Mouse (Mus musculus) hindbrain, embryonic 11.5 days (tissue): ENCODE measurements around the gene Cd40lg. TPM values are rescaled to one million over a fixed set of nuclear protein-coding genes. Genes with fewer than 3 reads are reported as not detected.

Experiments used
- ATAC-seq: fragments of 200-750 bp; cut with Nextera tagmentation; 2 replicates; pipeline ENCODE4 v1.8.0; 2017; ENCODE audit warnings: mild to moderate bottlenecking, moderate TSS enrichment, moderate library complexity; ENCODE audit not compliant: low FRiP score
- DNase-seq: peaks from one replicate; pipeline ENCODE4 v3.0.0-alpha.2; 2015; ENCODE audit warnings: low spot score
- H3K27ac ChIP-seq: fragments of 300-500 bp; sonication (generic); 2 replicates; pipeline ENCODE4 v1.5.1; 2014; ENCODE audit warnings: mild to moderate bottlenecking, low read depth, low read length
- H3K27me3 ChIP-seq: fragments of 300-500 bp; sonication (generic); 2 replicates; pipeline ENCODE4 v1.6.1; 2014; ENCODE audit warnings: mild to moderate bottlenecking, low read length, moderate library complexity, mixed read lengths; ENCODE audit not compliant: control insufficient read depth, insufficient read depth
- H3K36me3 ChIP-seq: fragments of 300-500 bp; sonication (generic); 2 replicates; pipeline ENCODE4 v1.6.1; 2014; ENCODE audit warnings: mild to moderate bottlenecking, low read length, moderate library complexity, mixed read lengths; ENCODE audit not compliant: control insufficient read depth, insufficient read depth
- H3K4me1 ChIP-seq: fragments of 300-500 bp; sonication (generic); replicated peaks from 2 replicates; pipeline ENCODE4 v1.6.1; 2014; ENCODE audit warnings: low read length, mixed read lengths; ENCODE audit not compliant: control insufficient read depth, insufficient read depth
- H3K4me2 ChIP-seq: fragments of 300-500 bp; sonication (generic); replicated peaks from 2 replicates; pipeline ENCODE4 v1.6.1; 2014; ENCODE audit warnings: mild to moderate bottlenecking, low read depth, low read length
- H3K4me3 ChIP-seq: fragments of 300-500 bp; sonication (generic); 2 replicates; pipeline ENCODE4 v1.5.1; 2014; ENCODE audit warnings: low read depth, low read length
- H3K9ac ChIP-seq: fragments of 300-500 bp; sonication (generic); 2 replicates; pipeline ENCODE4 v1.6.1; 2014; ENCODE audit warnings: low read depth, low read length
- H3K9me3 ChIP-seq: fragments of 300-500 bp; sonication (generic); 2 replicates; pipeline ENCODE4 v1.6.1; 2016; ENCODE audit warnings: low read length; ENCODE audit not compliant: control insufficient read depth
- WGBS: fragments of 180-500 bp; shearing (Covaris S2); extraction: QIAGEN DNeasy Blood & Tissue Kit; methylation state at CpG from one replicate; pipeline ENCODE4 v1.1.7; 2014; 5-methylcytosine and 5-hydroxymethylcytosine counted together
- polyA plus RNA-seq: library from polyadenylated mRNA; unstranded; fragments of >200 nt; fragmentation: Nextera tagmentation; extraction: Ambion mirVana; gene quantifications from 2 replicates; pipeline ENCODE4 v1.2.1, GENCODE M21; 2014

Gene Cd40lg
- not detected in 2 replicates for polyA plus RNA-seq

DNA sequence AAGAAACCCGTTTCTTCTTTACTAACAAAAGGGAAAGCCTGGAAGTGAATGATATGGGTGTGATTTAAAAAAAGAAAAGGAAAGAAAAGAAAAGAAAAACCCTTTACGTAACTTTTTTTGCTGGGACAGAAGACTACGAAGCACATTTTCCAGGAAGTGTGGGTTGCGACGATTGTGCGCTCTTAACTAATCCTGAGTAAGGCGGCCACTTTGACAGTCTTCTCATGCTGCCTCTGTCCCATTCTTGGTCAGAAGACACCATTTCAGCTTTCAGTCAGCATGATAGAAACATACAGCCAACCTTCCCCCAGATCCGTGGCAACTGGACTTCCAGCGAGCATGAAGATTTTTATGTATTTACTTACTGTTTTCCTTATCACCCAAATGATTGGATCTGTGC lies at the start of gene Cd40lg:
Gene Cd40lg (plus strand): TSS at position 268 of the 400 bp plus-strand sequence.
- DNase-seq (no peak), ATAC-seq (no peak)
- H3K27me3 ChIP-seq, result no peaks in the 10 kb centered on the region
- no peak within 1 kb of the TSS for H3K9ac ChIP-seq
- no peaks in the 10 kb centered on the region for H3K36me3 ChIP-seq
- no peaks in the 10 kb centered on the region for H3K9me3 ChIP-seq
- no peak within 1 kb of the TSS for H3K27ac ChIP-seq
- no peak within 1 kb of the TSS for H3K4me2 ChIP-seq
- H3K4me1 ChIP-seq, result no peaks in the 10 kb centered on the region
- WGBS, result 92% methylated on average over 9 of the region's 9 CpGs
- no peak within 1 kb of the TSS for H3K4me3 ChIP-seq

DNA sequence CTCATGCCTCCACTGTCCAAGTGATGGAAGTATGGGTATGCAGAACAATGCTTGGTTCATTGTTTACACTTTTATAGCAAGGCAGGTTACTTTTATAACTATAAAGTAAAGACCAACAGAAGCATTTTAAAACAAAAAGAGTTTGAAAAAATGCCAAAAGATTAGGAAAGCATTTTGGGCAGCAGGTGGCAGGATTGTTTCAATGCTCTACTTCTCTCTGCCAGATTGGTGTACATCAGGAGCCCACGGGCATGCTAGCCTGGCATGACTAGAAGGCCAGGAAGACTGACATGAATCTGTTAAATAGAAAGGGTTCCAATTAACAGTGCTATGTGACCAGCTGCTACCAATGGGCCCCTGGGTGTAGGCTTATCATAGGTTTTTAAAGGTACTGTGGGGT lies 45.4 kb upstream of the Cd40lg start:
- no peak overlapping the region for H3K4me3 ChIP-seq
- H3K4me2 ChIP-seq, result no peak overlapping the region
- ATAC-seq (no peak), DNase-seq (no peak)
- H3K36me3 ChIP-seq, result no peaks in the 10 kb centered on the region
- no peaks in the 10 kb centered on the region for H3K9me3 ChIP-seq
- WGBS, result 94% methylated on average over 1 of the region's 1 CpGs
- no peak overlapping the region for H3K9ac ChIP-seq
- H3K27me3 ChIP-seq, result no peaks in the 10 kb centered on the region
- H3K4me1 ChIP-seq, result no peaks in the 10 kb centered on the region
- H3K27ac ChIP-seq, result no peak overlapping the region

DNA sequence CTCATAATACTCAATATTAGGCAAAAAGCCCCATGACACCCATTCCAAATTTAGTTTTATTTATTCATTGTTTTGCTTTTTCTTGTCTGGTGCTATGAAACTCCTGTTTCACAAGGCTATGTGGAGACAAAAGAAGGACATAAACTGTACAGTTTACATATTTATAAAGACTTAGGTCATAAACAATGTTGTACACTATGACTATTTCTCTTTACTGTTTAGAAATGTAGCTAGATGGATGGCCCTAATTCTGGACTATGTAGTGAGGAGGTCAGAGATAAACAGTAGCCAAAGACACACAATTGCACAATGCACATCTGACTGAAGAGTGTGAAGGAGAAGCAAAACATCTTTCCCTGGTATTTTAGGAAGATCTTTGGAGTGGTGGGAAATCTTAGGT lies 40.7 kb upstream of the Cd40lg start:
- H3K4me3 ChIP-seq, result no peak overlapping the region
- no peak for ATAC-seq
- H3K27ac ChIP-seq, result no peak overlapping the region

DNA sequence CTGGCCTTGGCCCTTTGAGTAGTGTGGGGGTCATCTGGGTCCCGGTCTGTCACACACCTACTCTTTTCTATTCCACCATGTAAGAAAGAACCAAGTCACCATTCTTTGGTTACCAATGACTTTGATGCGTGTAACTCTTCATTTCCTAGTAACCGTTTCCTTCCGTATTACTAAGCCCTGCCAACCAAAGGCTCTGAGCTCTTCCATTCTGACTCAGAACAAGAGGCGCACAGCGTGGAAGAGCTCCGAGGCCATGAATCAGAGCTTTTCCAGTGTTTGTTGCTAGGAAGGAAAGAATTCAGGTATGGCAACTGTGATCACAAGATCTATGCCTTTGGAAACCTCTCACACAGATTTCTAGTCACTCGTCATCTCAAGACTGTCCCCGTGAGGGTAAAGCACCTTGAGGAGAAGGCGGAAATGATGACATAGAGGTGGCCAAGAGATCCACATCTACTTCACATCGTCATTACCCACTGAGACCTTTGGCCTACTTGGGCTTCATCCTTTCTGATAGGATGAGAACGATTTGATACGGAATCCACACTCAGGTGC lies 34.6 kb upstream of the Cd40lg start:
- 90% methylated on average over 13 of the region's 13 CpGs for WGBS

More for the DNA sequence above, 40.7 kb upstream of the Cd40lg start:
- no peaks in the 10 kb centered on the region for H3K9me3 ChIP-seq
- H3K4me1 ChIP-seq, result no peaks in the 10 kb centered on the region
- H3K4me2 ChIP-seq, result no peak overlapping the region
- H3K36me3 ChIP-seq, result no peaks in the 10 kb centered on the region
- DNase-seq, result no peak
- no peak overlapping the region for H3K9ac ChIP-seq
- H3K27me3 ChIP-seq, result no peaks in the 10 kb centered on the region

DNA sequence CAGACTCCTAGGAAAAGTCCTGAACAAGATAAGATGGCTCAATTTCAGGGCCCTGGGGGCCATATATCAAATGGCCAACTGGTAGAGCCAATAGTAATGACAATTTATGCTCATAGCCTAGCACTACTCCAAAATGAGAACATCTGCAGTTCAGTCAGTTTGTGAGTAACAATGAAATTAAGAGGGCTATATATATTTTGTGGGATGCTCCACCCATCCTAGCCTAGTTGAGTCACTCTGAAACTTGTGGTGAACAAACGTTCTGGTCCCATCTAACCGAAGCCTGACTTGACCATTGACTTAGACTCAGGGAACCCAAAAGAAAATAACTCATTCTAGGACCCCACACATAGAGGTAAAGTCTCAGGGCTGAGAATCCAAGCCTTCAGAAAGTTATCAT lies 29.5 kb upstream of the Cd40lg start:
- H3K4me1 ChIP-seq, result no peaks in the 10 kb centered on the region
- no peaks in the 10 kb centered on the region for H3K36me3 ChIP-seq
- no peak overlapping the region for H3K9ac ChIP-seq
- no peak overlapping the region for H3K4me2 ChIP-seq
- no peak overlapping the region for H3K27ac ChIP-seq
- DNase-seq, result no peak
- no peaks in the 10 kb centered on the region for H3K9me3 ChIP-seq
- no peak overlapping the region for H3K4me3 ChIP-seq
- WGBS, result 90% methylated on average over 2 of the region's 2 CpGs
- H3K27me3 ChIP-seq, result no peaks in the 10 kb centered on the region
- ATAC-seq, result no peak

More for the DNA sequence above, 34.6 kb upstream of the Cd40lg start:
- Histone ChIP-seq H3K4me1 (no peaks in the 10 kb centered on the region), H3K36me3 (no peaks in the 10 kb centered on the region), H3K27ac (no peak overlapping the region), H3K4me2 (no peak overlapping the region), H3K27me3 (no peaks in the 10 kb centered on the region), H3K9me3 (no peaks in the 10 kb centered on the region), H3K4me3 (no peak overlapping the region), H3K9ac (no peak overlapping the region)
- DNase-seq (no peak), ATAC-seq (no peak)

DNA sequence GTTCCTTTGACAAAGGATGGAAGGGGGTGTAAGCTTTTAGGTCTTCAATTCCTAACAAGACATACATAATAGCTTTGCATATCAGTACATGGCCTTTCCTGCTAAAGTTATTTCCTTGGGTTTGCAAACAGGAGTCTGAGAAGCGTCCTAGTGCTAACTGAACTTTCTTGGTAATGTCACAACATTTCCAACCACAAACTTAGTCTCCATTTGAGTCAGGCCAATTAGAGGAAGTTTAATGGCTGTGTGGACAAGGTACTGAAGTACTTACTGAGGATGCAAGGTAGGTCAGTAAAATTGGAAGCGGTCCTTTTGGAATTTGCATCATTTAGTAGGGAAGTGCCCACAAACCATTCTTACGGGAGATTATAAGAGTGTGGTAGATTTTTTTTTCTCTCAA lies 28.6 kb upstream of the Cd40lg start:
- H3K9ac ChIP-seq, result no peak overlapping the region
- no peaks in the 10 kb centered on the region for H3K4me1 ChIP-seq
- no peak for DNase-seq
- WGBS, result 91% methylated on average over 3 of the region's 3 CpGs
- no peak for ATAC-seq
- no peak overlapping the region for H3K4me3 ChIP-seq
- H3K9me3 ChIP-seq, result no peaks in the 10 kb centered on the region
- no peaks in the 10 kb centered on the region for H3K36me3 ChIP-seq
- H3K27ac ChIP-seq, result no peak overlapping the region
- H3K27me3 ChIP-seq, result no peaks in the 10 kb centered on the region
- H3K4me2 ChIP-seq, result no peak overlapping the region

DNA sequence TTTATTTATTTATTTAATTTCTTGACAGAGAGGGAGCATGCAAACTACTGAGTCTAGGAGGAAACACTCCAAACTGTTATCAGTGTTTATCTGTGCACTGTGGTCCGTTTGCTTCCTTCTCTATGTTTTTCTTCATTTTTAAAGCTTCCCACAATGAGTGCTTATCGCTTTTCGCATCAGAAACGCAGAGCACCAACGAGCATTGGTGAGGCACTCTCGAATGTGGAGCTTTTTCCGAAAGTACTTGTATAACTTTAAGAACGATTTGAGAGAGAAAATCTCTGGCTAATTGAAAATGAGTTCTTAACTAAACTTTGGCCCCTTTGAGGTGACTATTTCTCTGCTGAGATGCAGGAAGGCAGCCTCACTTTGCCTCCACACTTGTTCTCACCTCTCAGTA lies 24.6 kb upstream of the Cd40lg start:
- no peaks in the 10 kb centered on the region for H3K36me3 ChIP-seq
- no peak overlapping the region for H3K4me3 ChIP-seq
- WGBS, result 83% methylated on average over 8 of the region's 8 CpGs
- H3K9ac ChIP-seq, result no peak overlapping the region
- no peaks in the 10 kb centered on the region for H3K9me3 ChIP-seq
- no peak overlapping the region for H3K4me2 ChIP-seq
- ATAC-seq (no peak), DNase-seq (no peak)
- no peaks in the 10 kb centered on the region for H3K4me1 ChIP-seq
- H3K27me3 ChIP-seq, result no peaks in the 10 kb centered on the region
- H3K27ac ChIP-seq, result no peak overlapping the region

DNA sequence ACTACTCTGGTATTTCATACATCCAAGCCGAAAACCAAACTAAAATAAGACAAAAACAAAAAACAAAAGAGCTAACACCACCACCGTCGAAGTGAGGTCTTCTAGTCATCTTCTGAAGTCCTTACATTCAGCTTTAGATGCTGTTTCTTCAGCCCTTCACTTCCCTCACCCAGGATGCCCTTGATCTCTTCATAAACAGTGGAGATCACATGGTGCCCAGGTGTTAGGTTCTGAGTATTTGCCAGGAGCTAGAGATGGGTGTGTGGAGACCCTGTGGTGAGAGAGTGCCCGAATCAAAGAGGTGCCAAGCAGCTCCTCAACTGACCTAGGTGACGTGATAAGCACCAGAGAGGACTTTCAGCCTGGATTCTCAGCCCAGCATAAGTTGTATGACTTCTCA lies 22.6 kb upstream of the Cd40lg start:
- H3K4me1 ChIP-seq, result no peaks in the 10 kb centered on the region

DNA sequence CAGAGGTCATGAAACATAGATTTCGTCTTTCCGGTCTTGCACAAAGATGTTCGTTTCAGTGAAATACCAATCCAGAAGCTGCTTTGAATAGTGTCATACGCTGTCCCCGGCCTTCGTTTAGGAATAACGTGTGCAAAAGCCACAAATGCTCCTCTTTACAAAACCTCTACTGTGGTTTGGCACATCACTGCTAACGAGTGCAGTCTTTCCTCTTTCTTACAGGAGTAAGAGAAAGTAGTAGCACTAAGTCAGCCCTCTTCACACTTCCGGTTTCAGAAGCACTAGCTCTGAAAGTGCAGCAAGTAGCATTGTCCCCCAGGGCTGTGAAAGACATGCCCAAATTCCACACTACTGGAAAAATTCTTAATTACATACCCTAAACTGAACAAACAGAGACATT lies 15.6 kb upstream of the Cd40lg start:
- H3K9ac ChIP-seq, result no peak overlapping the region
- 87% methylated on average over 9 of the region's 9 CpGs for WGBS
- DNase-seq (no peak), ATAC-seq (no peak)
- no peak overlapping the region for H3K27ac ChIP-seq
- no peaks in the 10 kb centered on the region for H3K36me3 ChIP-seq
- H3K27me3 ChIP-seq, result no peaks in the 10 kb centered on the region
- no peak overlapping the region for H3K4me3 ChIP-seq
- no peaks in the 10 kb centered on the region for H3K9me3 ChIP-seq
- no peaks in the 10 kb centered on the region for H3K4me1 ChIP-seq
- no peak overlapping the region for H3K4me2 ChIP-seq

More for the DNA sequence above, 22.6 kb upstream of the Cd40lg start:
- WGBS, result 81% methylated on average over 5 of the region's 5 CpGs
- DNase-seq, result no peak
- Histone ChIP-seq H3K27ac (no peak overlapping the region), H3K36me3 (no peaks in the 10 kb centered on the region), H3K9ac (no peak overlapping the region), H3K9me3 (no peaks in the 10 kb centered on the region), H3K4me3 (no peak overlapping the region), H3K4me2 (no peak overlapping the region), H3K27me3 (no peaks in the 10 kb centered on the region)
- no peak for ATAC-seq
